Mouse (Mus musculus): ENCODE measurements around the gene Tnfsf10. TPM values are rescaled to one million over a fixed set of nuclear protein-coding genes. Genes with fewer than 3 reads are reported as not detected.
"Not testable (repeated sequence)": the region's sequence is repeated elsewhere in the genome, so short reads cannot be mapped to it uniquely, and the experiment has no call there.

Gene Tnfsf10
- total RNA-seq (2015) (1.0 and 1.1 TPM in 2 replicates), total RNA-seq (2017) (1.5 and 1.6 TPM in 2 replicates)

DNA sequence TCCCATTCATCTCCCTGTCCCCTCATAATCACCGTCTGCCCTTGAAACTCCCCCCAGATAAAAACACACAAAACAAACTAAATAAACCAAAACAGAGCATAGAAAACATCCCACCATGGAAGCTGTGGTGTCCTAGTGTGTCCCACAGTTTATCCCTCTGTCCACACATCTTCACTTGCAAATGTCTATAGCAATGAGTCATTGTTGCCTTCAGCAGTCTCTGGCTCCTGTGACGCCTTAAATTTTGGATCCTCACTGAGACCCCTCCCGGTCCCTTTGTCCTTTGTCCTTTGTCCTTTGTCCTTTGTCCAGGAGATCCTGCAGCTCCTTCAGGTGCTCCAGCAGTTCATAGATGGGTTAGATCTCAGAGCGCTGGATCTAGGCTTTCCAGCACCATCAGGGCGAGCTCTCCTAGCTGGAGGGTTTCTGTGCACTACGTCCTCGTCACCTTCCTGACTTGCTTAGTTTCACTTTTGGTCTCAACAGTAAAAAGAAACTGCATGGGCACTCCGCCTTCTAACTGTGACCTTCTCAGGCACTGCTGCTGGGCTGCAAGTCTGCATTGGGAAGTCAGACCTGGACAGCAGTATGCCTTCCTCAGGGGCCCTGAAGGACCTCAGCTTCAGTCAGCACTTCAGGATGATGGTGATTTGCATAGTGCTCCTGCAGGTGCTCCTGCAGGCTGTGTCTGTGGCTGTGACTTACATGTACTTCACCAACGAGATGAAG, at the start of gene Tnfsf10:
TSS of gene Tnfsf10 (plus strand) at position 470 of the 729 bp plus-strand sequence.
- peak; percentile 92 for ATAC-seq (ENCODE audit: poor library complexity, severe bottlenecking)

- ATAC-seq (ENCODE audit: poor library complexity, severe bottlenecking) = no peak
Observed at GRCm38 (mm10) chr3:27267327-27267726, 49.5 kb upstream of the Tnfsf10 start.

GRCm38 (mm10) chr3:27267887-27268286, 48.9 kb upstream of the Tnfsf10 start:
- ATAC-seq (ENCODE audit: poor library complexity, severe bottlenecking) = no peak

DNA sequence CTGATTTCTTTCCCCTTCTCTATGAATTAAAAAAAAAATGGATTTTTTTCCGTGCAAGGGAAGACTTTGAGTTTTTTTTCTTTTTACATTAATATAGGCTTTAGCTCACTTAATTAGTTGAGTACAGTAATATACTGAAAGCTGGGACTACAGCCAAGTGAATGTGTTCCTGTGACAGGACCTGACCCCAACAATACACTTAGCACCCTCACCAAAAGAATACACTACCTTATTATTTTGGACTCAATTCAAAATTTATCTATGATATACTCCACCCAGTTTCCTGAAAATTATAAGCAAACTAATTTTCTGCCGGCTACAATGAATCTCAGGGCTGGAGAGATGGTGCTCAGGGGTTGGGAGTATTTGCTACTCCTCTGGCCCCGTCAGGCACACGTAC, 47.7 kb upstream of the Tnfsf10 start:
- no peak for ATAC-seq (ENCODE audit: poor library complexity, severe bottlenecking)

GRCm38 (mm10) chr3:27270160-27270962, 46.5 kb upstream of the Tnfsf10 start:
- ATAC-seq (ENCODE audit: poor library complexity, severe bottlenecking) = peak; percentile 96

DNA sequence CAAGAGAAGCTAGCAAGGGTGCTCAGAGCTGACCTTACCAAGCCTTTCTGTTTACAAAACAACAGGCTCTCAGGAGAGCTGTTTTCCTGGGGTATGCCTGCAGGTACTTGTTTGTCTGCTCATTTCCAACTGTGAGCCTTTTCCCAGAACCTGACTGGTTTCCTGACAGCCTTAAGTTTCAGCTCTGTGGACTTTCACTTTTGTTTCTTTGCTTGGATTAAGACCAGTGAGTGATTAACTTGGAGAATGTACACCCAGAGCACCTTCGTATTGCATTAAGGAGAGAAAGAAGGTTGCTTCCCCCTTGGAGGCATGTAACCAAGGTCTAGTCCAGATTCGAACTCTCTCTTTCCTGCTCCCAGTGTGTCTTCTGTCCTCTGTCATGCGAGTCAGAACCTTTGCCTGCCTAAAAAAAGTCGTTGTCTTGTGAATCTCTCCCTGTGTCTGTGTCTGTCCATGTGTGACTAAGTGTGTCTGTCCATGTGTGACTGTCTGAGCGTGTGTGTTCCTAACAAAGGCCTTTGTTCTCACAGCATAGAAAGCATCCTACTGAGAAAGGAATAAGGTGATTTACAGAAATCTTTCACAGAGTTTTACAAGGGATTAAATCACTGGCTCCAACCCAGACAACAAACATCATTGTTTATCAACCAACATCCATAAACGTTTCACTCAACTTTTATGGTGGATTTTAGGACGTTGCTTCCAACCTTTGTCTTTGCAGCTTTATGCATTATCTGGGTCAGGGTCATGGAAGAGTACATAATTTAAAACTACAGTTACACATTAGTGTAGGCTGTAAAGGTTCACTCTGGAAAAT, 43.7 kb upstream of the Tnfsf10 start:
- no peak for ATAC-seq (ENCODE audit: poor library complexity, severe bottlenecking)

GRCm38 (mm10) chr3:27279286-27279925, 37.4 kb upstream of the Tnfsf10 start:
- not testable (repeated sequence) for ATAC-seq (ENCODE audit: poor library complexity, severe bottlenecking)

DNA sequence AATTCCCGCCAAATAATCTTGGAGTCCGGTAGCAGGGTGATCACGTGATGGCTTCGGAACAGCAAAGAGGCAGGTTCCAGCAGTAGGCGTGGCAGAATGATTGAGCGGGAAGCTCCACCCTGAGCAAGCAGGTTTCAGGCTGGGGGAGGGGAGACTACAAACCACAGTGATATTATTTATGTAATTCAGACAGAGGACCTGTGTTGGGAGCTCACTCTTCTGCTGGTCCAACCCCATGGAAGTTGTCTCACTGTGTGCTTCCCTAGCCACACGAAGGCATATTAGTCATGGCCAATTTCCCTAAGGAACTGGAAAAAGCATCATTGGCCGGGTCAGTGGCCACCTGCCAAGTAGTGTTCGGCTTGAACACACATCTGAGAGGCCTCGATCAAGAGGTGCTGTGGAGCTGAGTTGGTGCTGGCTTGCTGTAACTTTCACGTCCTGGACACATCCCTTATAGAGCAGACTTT, 36.5 kb upstream of the Tnfsf10 start:
- peak; percentile 25; the same call in 1 of the 2 replicates for ATAC-seq (ENCODE audit: poor library complexity, severe bottlenecking)

GRCm38 (mm10) chr3:27283071-27283713, 33.6 kb upstream of the Tnfsf10 start:
- 0 out of 2 replicates have a peak, but pooled peaks have one; percentile 43 for ATAC-seq (ENCODE audit: poor library complexity, severe bottlenecking)

DNA sequence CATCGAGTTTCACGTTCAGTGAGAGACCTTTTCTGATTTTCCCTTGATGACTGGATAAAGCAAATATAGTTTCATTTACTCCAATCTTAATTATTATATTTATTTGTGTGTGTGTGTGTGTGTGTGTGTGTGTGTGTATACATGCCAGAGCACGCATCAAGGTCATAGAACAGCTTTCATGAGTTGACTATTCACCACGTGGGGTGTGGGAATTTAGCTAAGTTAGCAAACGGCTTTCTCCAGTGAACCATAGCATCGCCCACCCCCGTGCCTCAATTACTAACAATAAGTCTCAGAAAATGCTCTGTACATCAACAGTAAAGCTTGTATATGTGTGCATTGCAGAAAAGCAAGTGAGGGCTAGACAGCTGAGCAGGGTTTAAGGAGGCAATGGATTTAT, 33.0 kb upstream of the Tnfsf10 start:
- no peak for ATAC-seq (ENCODE audit: poor library complexity, severe bottlenecking)

DNA sequence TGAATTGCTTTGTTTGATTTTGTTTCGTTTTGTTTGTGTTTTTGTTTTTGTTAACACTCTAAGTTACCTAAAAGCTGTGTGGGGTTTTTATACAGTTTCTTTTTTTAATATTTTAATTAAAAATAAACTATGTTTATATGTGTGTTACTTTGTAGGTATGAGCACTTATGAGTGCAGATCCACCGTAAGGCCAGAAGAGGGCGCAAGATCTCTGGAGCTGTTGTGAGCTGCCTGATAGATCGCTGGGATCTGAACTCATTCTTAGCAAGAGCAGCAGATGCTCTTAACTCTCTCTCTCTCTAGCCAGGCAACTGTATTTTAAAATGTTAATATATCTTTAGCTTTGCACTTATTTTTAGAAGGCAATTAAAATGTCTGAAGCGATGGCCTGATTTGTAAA, 32.6 kb upstream of the Tnfsf10 start:
- no peak for ATAC-seq (ENCODE audit: poor library complexity, severe bottlenecking)

GRCm38 (mm10) chr3:27285072-27285471, 31.8 kb upstream of the Tnfsf10 start:
- ATAC-seq (ENCODE audit: poor library complexity, severe bottlenecking) = no peak

DNA sequence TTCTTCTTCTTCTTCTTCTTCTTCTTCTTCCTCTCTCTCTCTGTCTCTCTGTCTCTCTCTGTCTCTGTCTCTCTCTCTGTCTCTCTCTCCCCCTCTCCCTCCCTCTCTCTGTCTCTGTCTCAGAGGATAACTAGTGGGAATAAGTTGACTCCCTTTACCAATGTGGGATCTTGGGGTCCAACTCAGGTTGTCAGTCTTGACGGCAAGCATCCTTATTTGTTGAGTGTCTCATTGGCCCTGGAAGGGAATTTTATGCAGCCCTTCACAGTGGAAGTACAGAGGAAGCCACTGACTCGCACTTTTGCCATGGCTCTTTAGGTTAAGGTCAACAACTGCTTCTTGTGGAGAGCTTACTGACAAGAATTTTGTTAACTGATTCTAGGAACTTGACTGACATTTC, 28.5 kb upstream of the Tnfsf10 start:
- no peak for ATAC-seq (ENCODE audit: poor library complexity, severe bottlenecking)

GRCm38 (mm10) chr3:27288909-27289308, 27.9 kb upstream of the Tnfsf10 start:
- no peak for ATAC-seq (ENCODE audit: poor library complexity, severe bottlenecking)

DNA sequence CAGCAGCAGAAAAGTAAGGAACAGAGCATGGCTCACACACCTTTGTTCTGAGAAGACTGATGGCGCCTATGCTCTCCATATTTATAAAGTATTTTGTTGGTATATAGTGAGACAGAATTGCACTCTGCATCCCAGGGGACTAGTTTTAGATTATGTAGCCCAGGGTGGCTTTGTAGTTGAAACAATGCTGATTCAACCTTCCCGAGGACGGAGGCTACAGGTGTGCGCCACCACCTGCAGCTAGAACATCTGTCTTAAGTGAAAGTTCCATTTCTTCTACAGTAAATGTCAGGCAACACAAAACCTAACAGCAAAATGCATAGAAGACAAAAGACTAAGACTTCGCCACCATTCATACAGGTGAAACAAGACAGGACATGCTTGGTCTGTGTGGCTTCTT, 26.5 kb upstream of the Tnfsf10 start:
- no peak for ATAC-seq (ENCODE audit: poor library complexity, severe bottlenecking)

DNA sequence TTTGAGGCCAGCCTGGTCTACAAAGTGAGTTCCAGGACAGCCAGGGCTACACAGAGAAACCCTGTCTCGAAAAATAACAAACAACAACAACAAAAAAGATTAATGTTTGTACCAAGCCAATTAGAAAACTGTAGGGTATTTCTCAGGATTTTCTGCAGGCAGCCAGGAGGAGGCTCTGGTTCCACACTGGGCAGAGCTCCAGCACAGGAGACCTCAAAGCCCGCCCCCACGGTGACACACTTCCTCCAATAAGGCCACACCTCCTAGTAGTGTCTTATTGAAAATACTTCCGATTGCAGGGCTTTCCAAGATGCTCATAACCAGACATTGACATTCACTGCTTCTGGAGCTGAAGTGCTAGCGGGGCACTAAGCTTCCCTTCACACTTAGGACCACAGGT, 25.9 kb upstream of the Tnfsf10 start:
- ATAC-seq (ENCODE audit: poor library complexity, severe bottlenecking) = peak; percentile 92

DNA sequence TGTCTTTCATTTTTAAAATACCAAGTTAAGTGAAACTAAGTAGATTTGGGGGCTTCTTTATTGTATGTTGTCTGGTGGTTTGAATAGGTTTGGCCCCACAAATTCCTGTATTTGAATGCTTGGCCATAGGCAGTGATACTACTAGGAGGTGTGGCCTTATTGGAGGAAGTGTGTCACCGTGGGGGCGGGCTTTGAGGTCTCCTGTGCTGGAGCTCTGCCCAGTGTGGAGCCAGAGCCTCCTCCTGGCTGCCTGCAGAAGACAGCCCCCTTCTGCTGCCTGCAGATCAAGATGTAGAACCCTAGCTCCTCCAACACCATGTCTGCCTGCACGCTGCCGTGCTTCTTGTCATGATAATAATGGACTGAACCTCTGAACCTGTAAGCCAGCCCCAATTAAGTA, 25.4 kb upstream of the Tnfsf10 start:
- peak; percentile 90 for ATAC-seq (ENCODE audit: poor library complexity, severe bottlenecking)

- no peak for ATAC-seq (ENCODE audit: poor library complexity, severe bottlenecking)
Observed at GRCm38 (mm10) chr3:27293645-27294385, 23.0 kb upstream of the Tnfsf10 start.

- no peak for ATAC-seq (ENCODE audit: poor library complexity, severe bottlenecking)
Observed at GRCm38 (mm10) chr3:27300451-27300850, 16.4 kb upstream of the Tnfsf10 start.

All from megakaryocyte, adult 5-6 weeks (primary cell).